Mouse (Mus musculus): ENCODE data around the gene Adcy9.

Adcy9 gene
- long read RNA-seq, experiment 1, full-length matches to known transcripts, result 1 of 7 reads
- long read RNA-seq, experiment 1, partial matches to known transcripts, result 6 of 7 reads
- long read RNA-seq, experiment 1, other reads (novel, unspliced or antisense), result 0 of 7 reads
- long read RNA-seq, experiment 2, partial matches to known transcripts, result 2 of 4 reads
- long read RNA-seq, experiment 2, other reads (novel, unspliced or antisense), result 2 of 4 reads

DNA sequence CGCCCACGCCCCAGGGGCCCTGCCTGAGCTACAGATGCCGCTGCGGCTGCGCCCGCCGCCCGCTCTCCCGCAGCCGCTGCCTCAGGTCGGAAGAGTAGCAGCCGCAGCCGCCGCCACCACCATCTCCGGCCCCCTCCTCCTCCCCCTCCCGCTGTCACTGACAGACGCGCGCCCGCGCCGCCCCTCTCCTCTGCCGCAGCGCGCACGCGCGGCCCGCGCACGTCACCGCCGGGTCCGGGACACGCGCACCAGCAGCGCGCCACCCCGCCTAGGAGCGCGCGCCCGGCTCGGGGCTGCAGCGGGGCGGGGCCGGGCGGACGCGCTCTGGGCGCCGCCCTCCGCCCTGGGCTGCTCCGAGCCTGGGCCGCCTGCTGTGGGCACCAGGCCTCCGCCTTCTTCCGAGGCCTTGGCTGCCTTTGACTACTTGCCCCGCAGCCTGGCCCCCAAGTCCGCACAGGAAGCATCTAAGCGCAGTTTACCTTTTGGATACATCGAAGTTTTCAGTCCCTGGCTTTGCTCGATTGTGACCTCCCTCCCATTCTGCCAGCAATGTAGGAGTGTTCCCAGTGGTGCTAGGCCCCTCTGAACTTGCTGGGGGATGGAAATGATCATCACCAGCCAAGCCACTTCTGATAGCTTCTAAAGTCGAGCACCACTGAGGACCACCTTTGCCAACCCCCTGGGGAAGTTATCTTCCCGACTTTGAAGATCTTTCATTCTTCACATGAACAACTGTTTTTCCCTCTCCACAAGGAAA is at the start of gene Adcy9:
Gene Adcy9, minus strand, starts transcription at position 201 of the 757 bp plus-strand sequence.
- intact Hi-C loops (cut with DNase I), result no loop called here

DNA sequence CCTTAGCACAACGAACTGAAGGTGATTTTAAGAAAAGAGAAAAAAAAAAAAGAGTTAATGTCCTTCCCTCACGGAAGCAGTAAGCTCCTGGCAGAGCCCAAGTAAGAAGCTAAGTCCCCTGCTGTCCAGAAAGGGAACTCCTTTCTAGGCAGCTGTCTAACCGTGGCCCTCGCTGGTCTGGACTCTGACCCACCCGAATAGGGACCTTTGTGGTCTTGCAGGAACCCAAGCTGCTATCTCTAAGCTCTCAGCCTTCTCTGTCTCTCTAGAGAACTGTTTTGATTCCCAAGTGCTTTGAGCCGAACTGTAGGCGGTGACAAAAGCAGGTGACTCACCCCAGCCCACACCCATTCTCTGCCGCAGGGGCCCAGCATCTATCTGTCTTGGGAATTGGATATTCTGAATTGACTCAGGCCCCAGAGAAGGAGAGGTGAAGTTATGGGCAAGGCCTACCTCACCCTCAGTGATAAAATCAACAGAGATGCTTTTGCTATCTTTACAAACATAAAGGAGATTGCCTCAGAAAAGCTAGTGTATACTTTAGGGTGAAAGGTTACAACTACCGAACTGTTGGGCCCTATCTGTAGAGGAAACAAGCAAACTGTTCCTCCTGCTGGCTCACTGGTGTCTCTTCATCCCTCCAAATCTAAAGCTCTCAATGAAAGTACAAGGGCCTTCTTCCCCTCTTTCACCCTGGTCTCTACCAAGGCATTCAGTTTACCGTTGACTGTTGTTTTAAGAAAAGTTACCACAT is 49.5 kb upstream of the Adcy9 start:
- intact Hi-C loops (cut with DNase I), result loop anchor here (5.0 kb wide), 1 partner anchor 152 kb away; no protein-coding TSS in a partner anchor

- intact Hi-C loops (cut with DNase I), result loop anchor here (5.0 kb wide), 1 partner anchor 37 kb away; no protein-coding TSS in a partner anchor
These were observed 44.3 kb upstream of the Adcy9 start for GRCm38 (mm10) chr16:4464529-4465089.

DNA sequence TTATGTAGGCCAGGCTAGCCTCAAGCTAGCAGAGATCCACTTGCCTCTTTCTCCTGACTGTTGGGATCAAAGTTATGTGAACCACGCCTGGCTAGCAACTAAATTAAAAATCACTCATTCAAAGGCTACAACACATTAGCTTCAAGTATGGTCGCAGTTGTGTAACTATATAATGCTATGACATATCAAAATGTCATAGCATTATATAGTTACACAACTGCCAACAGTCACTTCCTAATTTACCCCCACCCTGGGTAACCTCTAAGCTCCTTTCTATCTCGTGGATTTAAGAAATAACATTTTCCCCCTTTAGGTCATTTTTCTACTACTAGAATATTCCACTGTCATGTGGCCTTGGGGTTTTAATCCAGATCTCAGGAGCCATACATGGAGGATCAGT is 37.6 kb upstream of the Adcy9 start:
- intact Hi-C loops (cut with DNase I), result no loop called here

DNA sequence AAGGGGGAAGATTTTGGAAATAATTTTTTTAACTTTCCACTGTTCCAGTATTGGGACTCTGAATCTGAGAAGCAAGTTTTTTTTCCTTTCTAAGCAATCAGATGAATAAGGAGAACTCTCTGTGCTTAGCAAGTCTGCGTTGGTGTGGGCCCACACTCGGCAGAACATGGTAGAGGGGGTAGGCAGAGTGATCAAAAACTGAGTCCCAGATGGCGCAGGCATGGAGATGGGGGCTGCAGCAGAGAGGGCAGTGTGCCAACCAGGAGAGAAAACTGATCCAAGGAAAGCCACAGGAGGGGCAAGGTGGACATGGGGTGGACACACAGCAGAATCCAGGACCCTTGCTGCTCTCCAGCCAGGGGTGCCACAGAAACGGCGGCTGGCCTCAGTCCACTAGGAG is 36.1 kb upstream of the Adcy9 start:
- intact Hi-C loops (cut with DNase I), result no loop called here

GRCm38 (mm10) chr16:4455693-4456092 is 35.4 kb upstream of the Adcy9 start:
- intact Hi-C loops (cut with DNase I), result no loop called here

- intact Hi-C loops (cut with DNase I), result no loop called here
These were observed 34.3 kb upstream of the Adcy9 start for GRCm38 (mm10) chr16:4454563-4454962.

GRCm38 (mm10) chr16:4449418-4449817 is 29.1 kb upstream of the Adcy9 start:
- intact Hi-C loops (cut with DNase I), result no loop called here

GRCm38 (mm10) chr16:4448235-4448634 is 27.9 kb upstream of the Adcy9 start:
- intact Hi-C loops (cut with DNase I), result no loop called here

GRCm38 (mm10) chr16:4446395-4446794 is 26.1 kb upstream of the Adcy9 start:
- intact Hi-C loops (cut with DNase I), result no loop called here

GRCm38 (mm10) chr16:4444378-4444777 is 24.1 kb upstream of the Adcy9 start:
- intact Hi-C loops (cut with DNase I), result no loop called here

GRCm38 (mm10) chr16:4439302-4440066 is 19.2 kb upstream of the Adcy9 start:
- intact Hi-C loops (cut with DNase I), result no loop called here

DNA sequence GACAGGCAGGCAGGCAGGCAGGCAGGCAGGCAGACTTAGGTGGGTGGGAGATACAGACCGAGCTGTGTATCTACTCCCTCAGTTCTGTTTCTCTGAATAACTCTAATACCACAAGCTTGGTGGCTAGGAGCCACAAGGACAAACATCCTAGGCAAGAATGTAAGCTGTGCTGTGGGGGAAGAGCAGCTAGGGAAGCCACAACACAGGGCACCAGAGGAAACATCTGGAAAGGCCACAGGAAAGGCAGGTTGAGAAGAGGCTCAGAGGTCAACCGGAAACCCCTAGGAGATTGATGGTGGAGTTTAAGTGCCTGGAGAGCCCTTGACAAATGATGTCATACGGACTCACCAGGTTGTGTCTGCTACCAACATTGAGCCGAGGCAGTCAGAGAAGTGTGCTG is 16.4 kb upstream of the Adcy9 start:
- intact Hi-C loops (cut with DNase I), result no loop called here

DNA sequence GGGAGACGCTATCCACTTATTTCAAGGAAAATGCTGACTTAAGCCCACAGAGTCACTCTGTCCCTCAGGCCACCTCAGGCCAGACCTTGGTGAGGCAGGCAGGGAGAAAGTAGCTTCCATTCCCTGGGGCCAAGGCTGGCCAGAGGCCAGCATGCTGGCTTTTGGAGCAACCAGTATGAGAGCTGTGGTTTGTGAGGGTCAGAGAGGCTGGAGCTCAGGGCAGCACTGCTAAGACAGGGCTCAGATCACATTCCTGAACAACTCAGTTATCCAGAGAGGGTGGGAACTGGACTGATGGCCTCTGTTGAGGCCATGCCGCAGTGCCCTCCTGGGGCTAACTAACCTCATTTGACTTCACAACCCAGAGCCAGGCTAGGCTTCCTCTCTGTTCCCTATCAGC is 15.1 kb upstream of the Adcy9 start:
- intact Hi-C loops (cut with DNase I), result no loop called here

GRCm38 (mm10) chr16:4431841-4432240 is 11.5 kb upstream of the Adcy9 start:
- intact Hi-C loops (cut with DNase I), result no loop called here

GRCm38 (mm10) chr16:4431013-4431412 is 10.7 kb upstream of the Adcy9 start:
- intact Hi-C loops (cut with DNase I), result no loop called here

DNA sequence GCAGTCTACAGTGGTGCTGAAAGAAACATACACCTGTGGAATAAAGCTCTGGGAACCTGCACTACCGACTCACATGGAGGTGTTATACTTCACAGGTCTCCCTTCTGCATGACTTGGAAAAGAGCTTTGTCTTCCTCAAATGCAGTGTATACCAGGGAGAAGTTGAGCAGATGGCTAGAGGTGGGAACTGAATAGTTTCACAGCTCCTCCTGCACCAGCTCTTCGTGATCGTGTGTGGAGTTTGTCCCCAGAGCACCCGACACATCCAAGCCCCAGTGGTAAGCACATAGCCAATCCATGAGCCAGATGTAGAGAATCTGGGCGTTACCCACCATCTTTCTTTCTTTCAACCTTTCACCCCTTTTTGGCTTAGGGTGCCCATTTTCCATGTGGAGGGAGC is 9.9 kb upstream of the Adcy9 start:
- intact Hi-C loops (cut with DNase I), result no loop called here

DNA sequence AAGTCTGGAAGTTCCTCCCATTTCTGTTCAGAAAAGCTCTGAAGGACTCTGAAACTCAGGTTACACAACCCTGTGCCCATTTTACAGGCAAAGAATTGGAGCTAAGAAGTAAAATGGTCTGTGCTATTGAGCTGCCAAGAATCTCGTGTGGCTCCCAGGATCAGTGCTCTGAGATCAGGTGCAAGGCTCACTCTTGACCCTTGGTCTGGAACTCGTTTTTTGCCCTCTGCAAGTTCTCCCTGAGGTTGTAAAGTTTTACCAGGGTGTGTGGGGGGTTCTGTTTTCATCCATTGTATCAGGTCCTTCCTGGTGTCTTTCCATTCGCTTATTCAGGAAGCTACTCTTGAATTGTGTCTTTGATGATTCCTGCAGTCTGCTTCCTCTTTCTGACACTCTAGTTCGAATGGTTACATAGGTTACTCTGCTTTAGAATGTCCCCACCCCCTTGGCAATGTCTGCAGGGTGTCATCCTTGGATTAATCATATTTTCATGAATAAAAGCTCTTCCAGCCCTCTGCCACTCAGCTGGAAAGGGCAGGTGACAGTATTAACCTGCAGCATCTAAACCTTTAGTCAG is 5.4 kb upstream of the Adcy9 start:
- intact Hi-C loops (cut with DNase I), result loop anchor here (5.0 kb wide), 1 partner anchor 37 kb away; no protein-coding TSS in a partner anchor

DNA sequence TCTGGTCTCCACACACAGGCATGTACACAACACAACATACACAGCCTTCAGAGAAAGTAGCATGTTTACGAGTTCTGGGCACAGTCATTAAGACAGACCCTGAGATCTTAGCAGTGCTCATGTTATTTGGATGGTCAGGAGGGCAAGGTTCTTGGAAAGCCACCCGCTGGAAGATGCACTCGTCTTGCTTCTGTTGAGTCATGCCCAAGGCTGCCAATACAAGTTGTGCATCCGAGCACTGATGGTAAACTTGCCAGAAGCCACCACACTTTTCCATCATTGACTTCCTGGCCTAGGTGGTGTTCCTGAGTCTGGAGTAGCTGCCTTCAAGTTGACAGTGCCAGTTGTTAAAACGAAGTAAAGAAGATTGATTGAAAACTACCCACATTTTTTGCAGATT is 3.3 kb upstream of the Adcy9 start:
- intact Hi-C loops (cut with DNase I), result no loop called here

DNA sequence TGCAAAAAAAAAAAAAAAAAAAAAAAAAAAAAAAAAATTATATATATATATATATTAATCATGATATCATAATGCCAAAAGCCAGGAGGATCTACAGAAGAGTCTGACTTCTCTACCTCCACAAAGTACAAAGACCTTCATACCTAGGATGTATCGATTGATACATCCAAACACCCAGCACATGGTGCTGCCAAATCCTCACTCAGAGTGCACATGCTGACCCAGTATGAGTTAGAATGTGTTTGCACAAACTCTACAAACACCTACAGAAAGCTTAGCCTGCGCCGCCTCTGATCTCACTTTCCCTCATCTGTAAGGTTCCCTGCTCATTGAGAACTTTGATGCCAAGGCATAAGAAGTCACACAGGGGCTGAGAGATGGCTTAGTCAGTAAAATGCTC is 2.7 kb upstream of the Adcy9 start:
- intact Hi-C loops (cut with DNase I), result no loop called here
